Mouse (Mus musculus): Measurements from ENCODE around the gene Alox5ap.

Gene Alox5ap

GRCm38 (mm10) chr5:149264405-149264804, at the start of gene Alox5ap:
Alox5ap (plus strand) TSS chr5:149264767.
- no peak for DNase-seq

- DNase-seq: no peak
These were observed 49.0 kb upstream of the Alox5ap start for GRCm38 (mm10) chr5:149215540-149215939.

- DNase-seq: no peak
These were observed 46.8 kb upstream of the Alox5ap start for GRCm38 (mm10) chr5:149217524-149218357.

GRCm38 (mm10) chr5:149219493-149219892, 45.1 kb upstream of the Alox5ap start:
- no peak for DNase-seq

GRCm38 (mm10) chr5:149221355-149221754, 43.2 kb upstream of the Alox5ap start:
- no peak for DNase-seq

- DNase-seq: no peak
These were observed 39.9 kb upstream of the Alox5ap start for GRCm38 (mm10) chr5:149224666-149225065.

- DNase-seq: peak; percentile 99
These were observed 35.6 kb upstream of the Alox5ap start for GRCm38 (mm10) chr5:149228700-149229618.

GRCm38 (mm10) chr5:149229619-149230339, 34.8 kb upstream of the Alox5ap start:
- no peak for DNase-seq

- DNase-seq: no peak
These were observed 29.6 kb upstream of the Alox5ap start for GRCm38 (mm10) chr5:149235002-149235401.

- DNase-seq: no peak
These were observed 27.2 kb upstream of the Alox5ap start for GRCm38 (mm10) chr5:149237221-149237950.

GRCm38 (mm10) chr5:149242467-149242866, 22.1 kb upstream of the Alox5ap start:
- DNase-seq: no peak

- no peak for DNase-seq
These were observed 21.5 kb upstream of the Alox5ap start for GRCm38 (mm10) chr5:149243053-149243452.

GRCm38 (mm10) chr5:149245391-149245964, 19.1 kb upstream of the Alox5ap start:
- DNase-seq: no peak

GRCm38 (mm10) chr5:149245965-149246470, 18.5 kb upstream of the Alox5ap start:
- no peak for DNase-seq

- no peak for DNase-seq
These were observed 17.3 kb upstream of the Alox5ap start for GRCm38 (mm10) chr5:149247047-149247904.

- no peak for DNase-seq
These were observed 12.3 kb upstream of the Alox5ap start for GRCm38 (mm10) chr5:149252303-149252702.

GRCm38 (mm10) chr5:149253491-149253890, 11.1 kb upstream of the Alox5ap start:
- DNase-seq: no peak

- no peak for DNase-seq
These were observed 9.0 kb upstream of the Alox5ap start for GRCm38 (mm10) chr5:149255522-149255921.

- DNase-seq: no peak
These were observed 6.9 kb upstream of the Alox5ap start for GRCm38 (mm10) chr5:149257518-149258281.

GRCm38 (mm10) chr5:149259093-149259492, 5.5 kb upstream of the Alox5ap start:
- no peak for DNase-seq
